Comparison of ENCODE assay signal across 14 mouse cellular contexts in genomic region chr5:74062266-74062665, GRCm38 (mm10). TPM values are rescaled to one million over a fixed set of nuclear protein-coding genes. Genes with fewer than 3 reads are reported as not detected.
DNase-seq lines count a peak whose midpoint lies in the region; ATAC-seq and TF ChIP-seq lines count a peak whose summit lies in the region.
"Had no signal": no experiment of that assay in that cellular context is flagged by ENCODE, and none has a peak within 500 bp of the region (broad histone marks: within the 10 kb centered on the region; RNA-seq: fewer than 3 reads in every experiment).

No protein-coding gene starts in this region.

- peaks cover 54% of the 10 kb centered on the region for H3K4me1 ChIP-seq in heart, embryonic 12.5 days (replicated peaks)
- no peaks in the 10 kb centered on the region for H3K4me1 ChIP-seq in ES-Bruce4 (ENCODE audit: control insufficient read depth, insufficient read depth, low read length)
- H3K4me1 ChIP-seq in intestine, embryonic 14.5 days (replicated peaks; ENCODE audit: control insufficient read depth, insufficient read depth, low read length), result peaks cover 26% of the 10 kb centered on the region
- H3K4me1 ChIP-seq in liver, postnatal 0 days (ENCODE audit: insufficient read depth), result peaks cover 53% of the 10 kb centered on the region
- H3K4me1 ChIP-seq in midbrain, postnatal 0 days (ENCODE audit: insufficient read depth, low read length), result peaks cover 7% of the 10 kb centered on the region; the same call in 1 of the 2 replicates

- no peaks in the 10 kb centered on the region for H3K9me3 ChIP-seq in heart, embryonic 12.5 days (replicated peaks)
- H3K9me3 ChIP-seq in ES-Bruce4 (replicated peaks; ENCODE audit: control insufficient read depth, insufficient read depth, low read length, poor library complexity, severe bottlenecking), result no peaks in the 10 kb centered on the region
- H3K9me3 ChIP-seq in intestine, embryonic 14.5 days (ENCODE audit: control insufficient read depth, low read length), result no peaks in the 10 kb centered on the region
- H3K9me3 ChIP-seq in liver, postnatal 0 days (ENCODE audit: low read length), result no peaks in the 10 kb centered on the region
- no peaks in the 10 kb centered on the region for H3K9me3 ChIP-seq in midbrain, postnatal 0 days (ENCODE audit: low read length)
- H3K9me3 ChIP-seq: G1E; limb, embryonic 15.5 days had no signal

- H3K4me3 ChIP-seq in heart, embryonic 12.5 days, result no peak overlapping the region
- H3K4me3 ChIP-seq in ES-Bruce4 (ENCODE audit: low read depth, low read length), result no peak overlapping the region
- no peak overlapping the region for H3K4me3 ChIP-seq in intestine, embryonic 14.5 days (ENCODE audit: low read depth, low read length)
- peak overlapping the region; percentile 91 for H3K4me3 ChIP-seq in liver, postnatal 0 days (ENCODE audit: low read depth, low read length)
- no peak overlapping the region for H3K4me3 ChIP-seq in midbrain, postnatal 0 days (ENCODE audit: low read depth, low read length)
- H3K4me3 ChIP-seq: limb, embryonic 15.5 days had no signal

- H3K9ac ChIP-seq in heart, embryonic 12.5 days, result no peak overlapping the region
- no peak overlapping the region for H3K9ac ChIP-seq in ES-Bruce4 (ENCODE audit: low read depth, poor library complexity, severe bottlenecking)
- no peak overlapping the region for H3K9ac ChIP-seq in intestine, embryonic 14.5 days (ENCODE audit: low read length)
- peak overlapping the region; percentile 16; the same call in 1 of the 2 replicates for H3K9ac ChIP-seq in liver, postnatal 0 days (replicated peaks)
- no peak overlapping the region for H3K9ac ChIP-seq in midbrain, postnatal 0 days (replicated peaks; ENCODE audit: low read length, poor library complexity, severe bottlenecking)
- H3K9ac ChIP-seq: limb, embryonic 15.5 days had no signal

- TF ChIP-seq EP300 in ES-Bruce4 (IDR thresholded peaks at IDR 0.05; ENCODE audit: insufficient read depth, low read depth, low read length), result no peak
- no peak for TF ChIP-seq EP300 in liver, postnatal 0 days (IDR thresholded peaks at IDR 0.05; ENCODE audit: low read depth)

- DNase-seq in heart, postnatal 4 days, result no peak
- no peak for DNase-seq in intestine, embryonic 14.5 days (ENCODE audit: low spot score)
- no peak for DNase-seq in liver, postnatal 0 days
- DNase-seq in left cerebral cortex, postnatal 25 days (ENCODE audit: low spot score in 2 of 2), result no peak
- DNase-seq in midbrain, postnatal 0 days (ENCODE audit: low spot score), result no peak
- no peak for DNase-seq in gastrocnemius, postnatal 36 days
- DNase-seq: adrenal gland, postnatal 14 days; gastrocnemius, postnatal 10 days; retina, postnatal 1 day; thymus, postnatal 14 days had no signal

- H3K4me2 ChIP-seq in heart, embryonic 12.5 days, result peak overlapping the region; percentile 13
- no peak overlapping the region for H3K4me2 ChIP-seq in intestine, embryonic 14.5 days (ENCODE audit: low read length)
- peak overlapping the region; percentile 82 for H3K4me2 ChIP-seq in liver, postnatal 0 days (ENCODE audit: low read depth, low read length)
- no peak overlapping the region for H3K4me2 ChIP-seq in midbrain, postnatal 0 days (ENCODE audit: low read depth, low read length, poor library complexity, severe bottlenecking)
- H3K4me2 ChIP-seq: limb, embryonic 15.5 days had no signal

- TF ChIP-seq CTCF in ES-Bruce4 (IDR thresholded peaks at IDR 0.05; ENCODE audit: low read depth, low read length), result no peak
- no peak for TF ChIP-seq CTCF in liver, postnatal 0 days (IDR thresholded peaks at IDR 0.05; ENCODE audit: low read depth)
- no peak for TF ChIP-seq CTCF in midbrain, postnatal 0 days (IDR thresholded peaks at IDR 0.05)

- ATAC-seq in heart, embryonic 12.5 days (ENCODE audit: insufficient number of reproducible peaks, low FRiP score), result no peak
- 0 out of 2 replicates have a peak, but pooled peaks have one; percentile 25 for ATAC-seq in intestine, embryonic 14.5 days (replicated peaks; ENCODE audit: low FRiP score, low TSS enrichment, low read depth)
- ATAC-seq in liver, postnatal 0 days, result no peak
- no peak for ATAC-seq in midbrain, postnatal 0 days (ENCODE audit: low FRiP score)

- intact Hi-C loops in left cerebral cortex, postnatal 25 days (cut with DNase I), result loop anchor here (10.0 kb wide), 1 partner anchor 1093 kb away; the partner anchor contains the start of gene Pdgfra
- intact Hi-C loops in gastrocnemius, postnatal 36 days (cut with DNase I), result no loop called here

- H3K36me3 ChIP-seq in heart, embryonic 12.5 days, result no peaks in the 10 kb centered on the region
- H3K36me3 ChIP-seq in ES-Bruce4 (ENCODE audit: control insufficient read depth, insufficient read depth, low read length, poor library complexity, severe bottlenecking), result no peaks in the 10 kb centered on the region
- H3K36me3 ChIP-seq in intestine, embryonic 14.5 days (ENCODE audit: control insufficient read depth, insufficient read depth, low read length), result no peaks in the 10 kb centered on the region
- H3K36me3 ChIP-seq in liver, postnatal 0 days (replicated peaks; ENCODE audit: insufficient read depth, low read length), result no peaks in the 10 kb centered on the region
- H3K36me3 ChIP-seq in midbrain, postnatal 0 days (ENCODE audit: insufficient read depth, low read length), result no peaks in the 10 kb centered on the region
- H3K36me3 ChIP-seq: limb, embryonic 15.5 days had no signal

- H3K27me3 ChIP-seq in heart, embryonic 12.5 days (replicated peaks), result no peaks in the 10 kb centered on the region
- H3K27me3 ChIP-seq in ES-Bruce4 (ENCODE audit: control insufficient read depth, insufficient read depth, low read length, poor library complexity, severe bottlenecking), result no peaks in the 10 kb centered on the region
- H3K27me3 ChIP-seq in intestine, embryonic 14.5 days (replicated peaks; ENCODE audit: control insufficient read depth, insufficient read depth, low read length), result no peaks in the 10 kb centered on the region
- H3K27me3 ChIP-seq in liver, postnatal 0 days (ENCODE audit: insufficient read depth, low read length), result no peaks in the 10 kb centered on the region
- no peaks in the 10 kb centered on the region for H3K27me3 ChIP-seq in midbrain, postnatal 0 days (ENCODE audit: insufficient read depth, low read length)
- H3K27me3 ChIP-seq: limb, embryonic 15.5 days had no signal

- H3K27ac ChIP-seq in heart, embryonic 12.5 days (ENCODE audit: poor library complexity, severe bottlenecking), result no peak overlapping the region
- H3K27ac ChIP-seq in ES-Bruce4 (ENCODE audit: insufficient read depth, low read length), result peak overlapping the region; percentile 17; the same call in 1 of the 2 replicates
- no peak overlapping the region for H3K27ac ChIP-seq in intestine, embryonic 14.5 days (ENCODE audit: low read depth)
- H3K27ac ChIP-seq in liver, postnatal 0 days (ENCODE audit: low read depth), result peak overlapping the region; percentile 84; the same call in 1 of the 2 replicates
- no peak overlapping the region for H3K27ac ChIP-seq in midbrain, postnatal 0 days (ENCODE audit: low read depth, low read length)

- TF ChIP-seq POLR2A in ES-Bruce4 (IDR thresholded peaks at IDR 0.05; ENCODE audit: insufficient read depth, low read length), result no peak

- WGBS in heart, embryonic 12.5 days, result 86% methylated on average over 6 of the region's 7 CpGs
- 78% methylated on average over 6 of the region's 7 CpGs for WGBS in intestine, embryonic 14.5 days
- WGBS in liver, postnatal 0 days (ENCODE audit: insufficient replicate concordance), result 76% methylated on average over 7 of the region's 7 CpGs
- 92% methylated on average over 7 of the region's 7 CpGs for WGBS in midbrain, postnatal 0 days

RNA-seq across cellular contexts. Expression of gene Usp46, which starts 6.0 kb away (rescaled TPM):
- polyA plus RNA-seq in heart, embryonic 12.5 days (2016; fragmentation: Nextera tagmentation; extraction: Ambion mirVana), result 41.4 and 44.7 TPM in 2 replicates
- 10 to 100 TPM; 60.5 to 66.8 TPM for total RNA-seq in heart, postnatal 4 days (2021)
- polyA plus RNA-seq in ES-Bruce4 (2011; ENCODE audit: insufficient read depth, insufficient read length, low read depth, missing spikeins), result 46.3 and 52.4 TPM in 2 replicates
- 29.7 and 32.2 TPM in 2 replicates for polyA plus RNA-seq in intestine, embryonic 14.5 days (2014; fragmentation: Nextera tagmentation; extraction: Ambion mirVana)
- polyA plus RNA-seq in liver, postnatal 0 days (2015; fragmentation: Nextera tagmentation; extraction: Ambion mirVana), result 10.1 and 12.6 TPM in 2 replicates
- 100 to 1,000 TPM; 148 to 153 TPM for total RNA-seq in left cerebral cortex, postnatal 25 days (2021)
- 54.3 and 55.6 TPM in 2 replicates for total RNA-seq in midbrain, postnatal 0 days (2014; rRNA removed)
- polyA plus RNA-seq in midbrain, postnatal 0 days (2015; fragmentation: Nextera tagmentation; extraction: Ambion mirVana), result 34.9 and 36.2 TPM in 2 replicates
- 10 to 100 TPM in 1 of 2 experiments, 1 to 10 TPM in 1; 8.2 to 13.0 TPM for total RNA-seq in gastrocnemius, postnatal 36 days (2021)

Comparison
In these comparisons a context has a peak if more than half of its experiments do, and no peak if none do; other contexts are left out.
1. H3K27ac ChIP-seq: peak in ES-Bruce4 (single experiment) and liver, postnatal 0 days (single experiment); none in heart, embryonic 12.5 days (single experiment), intestine, embryonic 14.5 days (single experiment) and midbrain, postnatal 0 days (single experiment).
2. H3K4me2 ChIP-seq: peak in heart, embryonic 12.5 days (single experiment) and liver, postnatal 0 days (single experiment); none in intestine, embryonic 14.5 days (single experiment) and midbrain, postnatal 0 days (single experiment).